Mouse (Mus musculus): ENCODE measurements around the gene Il1rapl1. TPM values are rescaled to one million over a fixed set of nuclear protein-coding genes. Genes with fewer than 3 reads are reported as not detected.

Gene Il1rapl1
- 0.02 TPM in 1 of 2 replicates, not detected in the other for polyA plus RNA-seq (2012; rRNA removed)

GRCm38 (mm10) chrX:88115609-88116073, at the start of gene Il1rapl1:
TSS of gene Il1rapl1 (minus strand) at chrX:88115645.

